Mouse (Mus musculus) frontal cortex, postnatal 10 days (tissue): Measurements from ENCODE around the gene Mrpl9.

Source experiments
- DNase-seq, 2 experiments: peaks; one replicate each; pipeline ENCODE4 v3.0.0; 2022; ENCODE audit warnings: low spot score in 2 of 2, mixed read lengths in 1 of 2

The Mrpl9 gene

DNA sequence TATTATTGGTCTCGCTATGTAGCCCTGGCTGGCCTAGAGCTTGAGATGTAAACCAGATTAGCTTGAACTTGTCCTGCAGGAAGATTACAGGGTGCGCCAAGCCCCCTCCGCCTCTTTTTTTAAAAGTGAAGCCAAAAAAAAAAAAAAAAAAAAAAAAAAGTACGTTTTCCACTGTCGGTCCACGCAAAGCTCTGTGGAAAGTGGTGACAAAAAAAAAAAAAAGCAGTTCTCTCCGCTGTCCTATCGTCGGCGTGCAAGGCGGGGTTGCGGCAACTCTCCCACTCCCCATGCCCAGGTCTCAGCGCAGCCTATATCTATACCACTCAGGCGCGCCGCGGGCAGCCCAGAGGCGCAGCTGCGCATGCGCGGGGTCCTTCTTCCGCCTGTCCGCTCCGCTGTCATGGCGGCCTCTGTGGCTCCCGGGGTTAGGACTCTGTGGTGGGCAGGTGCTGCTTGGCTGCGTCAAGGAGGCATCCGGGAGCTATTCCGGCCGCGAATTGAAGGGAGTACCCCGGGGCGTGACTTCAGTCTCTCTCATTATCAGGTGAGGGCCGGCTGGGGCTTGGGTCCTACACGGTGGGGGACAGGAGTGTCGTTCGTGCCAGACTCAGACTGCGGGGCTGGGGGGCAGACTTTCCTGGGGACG lies at the start of gene Mrpl9:
TSS of gene Mrpl9 (plus strand) at position 368 of the 646 bp plus-strand sequence.
- DNase-seq: peak; percentile 89 to 93

DNA sequence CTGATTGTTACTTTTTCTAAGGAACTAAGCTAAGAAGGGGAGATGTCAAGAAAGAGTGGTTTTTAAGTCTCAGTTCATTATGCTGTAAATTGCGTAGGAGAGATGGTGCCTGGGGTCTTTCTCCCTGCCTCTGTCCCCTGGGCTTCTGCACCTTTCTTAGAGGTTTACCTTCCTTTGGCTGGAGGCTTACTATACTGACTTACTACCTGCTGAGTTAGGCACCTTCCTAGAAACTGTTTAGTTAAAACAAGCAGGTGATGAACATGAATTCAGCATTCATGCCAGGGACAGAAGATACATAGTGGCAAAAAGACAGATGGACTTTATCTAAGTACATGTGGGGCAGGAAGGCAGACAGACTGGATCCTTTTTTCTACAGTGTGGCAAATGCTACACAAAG lies 46.8 kb upstream of the Mrpl9 start:
- DNase-seq: no peak

DNA sequence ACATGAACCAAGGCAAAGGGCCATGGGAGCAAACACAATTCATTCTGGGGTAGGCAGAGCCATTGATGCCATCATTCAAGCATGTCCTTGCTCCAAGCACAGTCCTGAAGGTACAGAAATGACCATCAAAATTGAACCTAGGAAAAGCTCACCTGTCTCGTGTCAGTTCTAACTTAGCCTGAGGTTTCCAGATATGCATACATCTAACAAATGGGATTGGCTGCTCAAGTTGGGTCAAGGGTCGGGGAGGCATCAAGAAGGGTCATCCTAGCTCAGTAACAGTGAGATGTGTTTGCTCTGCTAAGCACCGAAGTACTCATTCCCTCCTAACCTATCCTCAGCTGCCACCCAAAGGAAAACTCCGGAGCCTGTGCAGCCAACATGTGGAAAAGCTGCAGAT lies 46.3 kb upstream of the Mrpl9 start:
- DNase-seq: no peak

GRCm38 (mm10) chr3:94398217-94398616 lies 44.9 kb upstream of the Mrpl9 start, which contains the start of gene Lingo4:
Gene Lingo4, plus strand, starts transcription at chr3:94398517.
- DNase-seq: no peak

DNA sequence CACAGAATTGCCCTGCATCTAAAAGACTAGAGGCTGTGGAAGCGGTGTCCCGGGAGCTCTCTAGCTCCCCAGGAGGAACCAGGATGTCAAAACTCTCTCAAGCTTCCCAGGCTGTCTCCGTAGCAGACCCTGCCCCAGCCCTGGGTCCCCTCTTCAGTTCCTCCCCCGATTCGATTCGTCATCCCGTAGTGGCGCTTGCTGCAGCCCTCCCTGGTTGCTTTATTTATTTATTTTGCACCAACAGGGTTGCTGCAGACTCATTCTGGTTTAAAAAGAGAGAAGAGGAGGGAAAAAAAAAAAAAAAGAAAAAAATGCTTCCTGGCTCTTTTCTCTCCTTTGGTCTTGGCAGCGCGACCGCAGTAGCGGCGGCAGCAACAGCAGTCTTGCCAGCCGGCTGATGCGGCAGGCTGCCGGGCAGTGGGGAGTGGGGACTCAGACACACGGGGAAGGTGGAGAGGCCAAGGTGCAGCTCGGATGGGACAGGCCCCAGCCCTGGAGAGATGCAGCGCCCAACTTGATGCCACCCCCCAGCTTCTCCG lies 44.1 kb upstream of the Mrpl9 start:
- peak; percentile 27 to 31 for DNase-seq

DNA sequence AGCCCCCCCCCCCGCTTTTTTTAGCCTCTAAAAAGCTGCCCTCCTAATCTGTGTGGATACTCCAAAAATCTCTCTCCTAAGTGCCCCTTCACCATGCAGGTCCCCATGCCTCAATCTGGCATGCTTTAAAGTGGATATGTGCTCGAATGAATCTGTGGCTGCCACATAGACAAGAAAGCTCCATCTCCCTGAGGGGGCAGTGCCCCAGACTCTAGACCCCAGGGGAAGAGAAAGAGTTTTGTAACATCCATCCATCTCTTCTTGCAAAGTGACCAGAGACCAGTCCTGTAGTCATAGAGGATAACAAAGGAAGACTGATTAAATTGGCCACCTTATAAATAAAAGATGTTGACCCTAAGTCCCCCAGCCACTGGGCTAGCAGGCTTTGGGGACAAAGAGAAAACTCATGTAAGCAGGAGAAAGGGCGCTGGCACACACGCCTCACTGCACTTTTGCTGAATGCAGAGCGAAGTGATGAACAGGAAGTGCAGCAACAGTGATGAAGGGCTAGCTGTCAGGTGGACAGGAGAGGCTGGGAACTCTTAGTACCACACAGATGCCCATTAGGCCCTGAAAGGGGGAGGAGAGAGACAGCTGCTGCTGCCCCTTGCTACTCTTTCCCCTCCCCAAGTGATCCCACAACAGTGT lies 43.3 kb upstream of the Mrpl9 start:
- DNase-seq: no peak

DNA sequence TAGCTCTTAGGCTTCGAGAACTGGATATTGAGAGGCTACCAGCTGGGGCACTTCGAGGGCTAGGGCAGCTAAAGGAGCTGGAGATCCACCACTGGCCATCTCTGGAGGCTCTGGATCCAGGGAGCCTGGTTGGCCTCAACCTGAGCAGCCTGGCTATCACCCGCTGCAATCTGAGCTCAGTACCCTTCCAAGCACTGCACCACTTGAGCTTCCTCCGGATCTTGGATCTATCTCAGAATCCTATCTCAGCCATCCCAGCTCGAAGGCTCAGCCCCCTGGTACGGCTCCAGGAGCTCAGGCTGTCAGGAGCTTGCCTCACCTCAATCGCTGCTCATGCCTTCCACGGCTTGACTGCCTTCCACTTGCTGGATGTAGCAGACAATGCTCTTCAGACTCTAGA lies 40.7 kb upstream of the Mrpl9 start:
- DNase-seq: no peak

- DNase-seq: peak; percentile 37 to 44
These were observed 38.6 kb upstream of the Mrpl9 start for GRCm38 (mm10) chr3:94404366-94405054.

- no peak for DNase-seq
These were observed 37.6 kb upstream of the Mrpl9 start for GRCm38 (mm10) chr3:94405561-94405960.

DNA sequence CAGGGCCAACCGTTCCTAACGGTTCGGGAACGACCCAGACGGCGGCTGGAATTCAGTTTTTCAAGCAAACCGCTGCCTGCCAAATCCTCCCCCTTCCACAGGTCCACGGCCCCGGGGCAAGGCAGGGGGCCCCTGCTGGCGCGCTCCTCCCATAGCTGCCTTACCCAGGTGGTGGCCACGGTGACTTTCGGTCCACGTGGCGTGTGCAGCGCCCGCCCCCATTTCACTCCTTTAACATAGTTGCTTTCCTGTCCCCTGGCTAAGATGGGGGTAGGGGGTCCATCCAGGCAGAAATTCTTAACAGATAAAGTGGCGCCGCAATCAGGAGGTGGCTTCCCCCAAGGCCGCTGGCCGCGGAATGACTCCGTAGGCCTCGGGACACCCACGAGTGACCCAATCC lies 30.6 kb upstream of the Mrpl9 start:
- no peak for DNase-seq

- peak; percentile 97 to 98 for DNase-seq
These were observed 30.0 kb upstream of the Mrpl9 start, which contains the start of gene Tdrkh for GRCm38 (mm10) chr3:94413031-94413679. Gene Tdrkh, plus strand, starts transcription at chr3:94413273.

- no peak for DNase-seq
These were observed 12.1 kb upstream of the Mrpl9 start for GRCm38 (mm10) chr3:94430980-94431379.

GRCm38 (mm10) chr3:94434305-94434704 lies 8.8 kb upstream of the Mrpl9 start:
- DNase-seq: no peak

- no peak for DNase-seq
These were observed 6.7 kb upstream of the Mrpl9 start for GRCm38 (mm10) chr3:94436420-94436819.

- DNase-seq: no peak
These were observed 1.9 kb upstream of the Mrpl9 start for GRCm38 (mm10) chr3:94441182-94441581.

GRCm38 (mm10) chr3:94443597-94443964 lies 463 bp downstream of the Mrpl9 start, which contains the start of gene Oaz3:
Gene Oaz3, minus strand, starts transcription at chr3:94443915.
- DNase-seq: no peak

GRCm38 (mm10) chr3:94449377-94449776 lies 6.3 kb downstream of the Mrpl9 start:
- DNase-seq: no peak

GRCm38 (mm10) chr3:94456529-94457000 lies 13.4 kb downstream of the Mrpl9 start:
- DNase-seq: peak; percentile 72 to 81

GRCm38 (mm10) chr3:94457055-94457454 lies 13.9 kb downstream of the Mrpl9 start:
- no peak for DNase-seq

GRCm38 (mm10) chr3:94459834-94460233 lies 16.7 kb downstream of the Mrpl9 start:
- DNase-seq: no peak

- peak in 1 of 2 experiments; percentile 29 for DNase-seq
These were observed 20.9 kb downstream of the Mrpl9 start for GRCm38 (mm10) chr3:94463926-94464578.
